Mouse (Mus musculus): Measurements from ENCODE around the gene Rcbtb1. TPM values are rescaled to one million over a fixed set of nuclear protein-coding genes. Genes with fewer than 3 reads are reported as not detected.
A peak's percentile ranks its signal among the peaks of the same experiment; 100 is the strongest.

Rcbtb1 gene
- 13.6 and 23.2 TPM in 2 replicates for polyA plus RNA-seq (2015; fragmentation: Nextera tagmentation; extraction: Ambion mirVana)

GRCm38 (mm10) chr14:59200711-59201603 lies at the start of gene Rcbtb1:
Gene Rcbtb1, plus strand, starts transcription at chr14:59201209.
- Histone ChIP-seq H3K36me3 (no peaks in the 10 kb centered on the region), H3K9me3 (replicated peaks) (no peaks in the 10 kb centered on the region), H3K27ac (peak within 1 kb of the TSS; percentile 88), H3K4me2 (peak within 1 kb of the TSS; percentile 78), H3K27me3 (no peaks in the 10 kb centered on the region), H3K4me3 (peak within 1 kb of the TSS; percentile 89), H3K9ac (peak within 1 kb of the TSS; percentile 87), H3K4me1 (replicated peaks) (peaks cover 5% of the 10 kb centered on the region; the same call in 1 of the 2 replicates)
- peak; percentile 93 for ATAC-seq (replicated peaks; ENCODE audit: insufficient number of reproducible peaks, insufficient read depth, low FRiP score, low read depth)
- under 1% methylated on average over 93 of the region's 96 CpGs for WGBS

GRCm38 (mm10) chr14:59155589-59155988 lies 45.4 kb upstream of the Rcbtb1 start:
- Histone ChIP-seq H3K27ac (no peak overlapping the region), H3K27me3 (peaks cover 5% of the 10 kb centered on the region), H3K36me3 (no peaks in the 10 kb centered on the region), H3K9me3 (replicated peaks) (no peaks in the 10 kb centered on the region), H3K4me1 (replicated peaks) (no peaks in the 10 kb centered on the region), H3K4me2 (no peak overlapping the region), H3K4me3 (no peak overlapping the region), H3K9ac (no peak overlapping the region)
- WGBS, result 67% methylated on average over 2 of the region's 2 CpGs
- ATAC-seq (replicated peaks; ENCODE audit: insufficient number of reproducible peaks, insufficient read depth, low FRiP score, low read depth), result no peak

- Histone ChIP-seq H3K4me2 (no peak overlapping the region), H3K4me1 (replicated peaks) (no peaks in the 10 kb centered on the region), H3K4me3 (no peak overlapping the region), H3K27me3 (peaks cover 5% of the 10 kb centered on the region), H3K9ac (no peak overlapping the region), H3K9me3 (replicated peaks) (no peaks in the 10 kb centered on the region), H3K27ac (no peak overlapping the region), H3K36me3 (no peaks in the 10 kb centered on the region)
- ATAC-seq (replicated peaks; ENCODE audit: insufficient number of reproducible peaks, insufficient read depth, low FRiP score, low read depth), result no peak
- 53% methylated on average over 3 of the region's 3 CpGs for WGBS
Observed at GRCm38 (mm10) chr14:59157016-59157698, 43.9 kb upstream of the Rcbtb1 start.

GRCm38 (mm10) chr14:59178649-59179048 lies 22.4 kb upstream of the Rcbtb1 start, which contains the start of gene Gm5142:
Gene Gm5142, minus strand, starts transcription at chr14:59178749.
- Histone ChIP-seq H3K4me3 (no peak within 1 kb of the TSS), H3K36me3 (no peaks in the 10 kb centered on the region), H3K27me3 (no peaks in the 10 kb centered on the region), H3K9me3 (replicated peaks) (no peaks in the 10 kb centered on the region), H3K4me2 (no peak within 1 kb of the TSS), H3K9ac (no peak within 1 kb of the TSS), H3K27ac (no peak within 1 kb of the TSS), H3K4me1 (replicated peaks) (no peaks in the 10 kb centered on the region)
- no peak for ATAC-seq (replicated peaks; ENCODE audit: insufficient number of reproducible peaks, insufficient read depth, low FRiP score, low read depth)
- WGBS, result 81% methylated on average over 3 of the region's 3 CpGs

GRCm38 (mm10) chr14:59182732-59183131 lies 18.3 kb upstream of the Rcbtb1 start:
- Histone ChIP-seq H3K27ac (no peak overlapping the region), H3K36me3 (no peaks in the 10 kb centered on the region), H3K9me3 (replicated peaks) (no peaks in the 10 kb centered on the region), H3K4me1 (replicated peaks) (no peaks in the 10 kb centered on the region), H3K27me3 (no peaks in the 10 kb centered on the region), H3K9ac (no peak overlapping the region), H3K4me3 (no peak overlapping the region), H3K4me2 (no peak overlapping the region)
- no peak for ATAC-seq (replicated peaks; ENCODE audit: insufficient number of reproducible peaks, insufficient read depth, low FRiP score, low read depth)
- 69% methylated on average over 2 of the region's 2 CpGs for WGBS

GRCm38 (mm10) chr14:59185514-59185913 lies 15.5 kb upstream of the Rcbtb1 start:
- H3K27ac ChIP-seq, result no peak overlapping the region
- no peak overlapping the region for H3K9ac ChIP-seq
- no peaks in the 10 kb centered on the region for H3K9me3 ChIP-seq (replicated peaks)
- H3K36me3 ChIP-seq, result no peaks in the 10 kb centered on the region
- H3K4me2 ChIP-seq, result no peak overlapping the region
- H3K4me3 ChIP-seq, result no peak overlapping the region
- no peaks in the 10 kb centered on the region for H3K4me1 ChIP-seq (replicated peaks)
- ATAC-seq (replicated peaks; ENCODE audit: insufficient number of reproducible peaks, insufficient read depth, low FRiP score, low read depth), result no peak
- no peaks in the 10 kb centered on the region for H3K27me3 ChIP-seq

GRCm38 (mm10) chr14:59186121-59186520 lies 14.9 kb upstream of the Rcbtb1 start:
- no peak overlapping the region for H3K4me2 ChIP-seq
- no peaks in the 10 kb centered on the region for H3K27me3 ChIP-seq
- ATAC-seq (replicated peaks; ENCODE audit: insufficient number of reproducible peaks, insufficient read depth, low FRiP score, low read depth), result no peak
- no peak overlapping the region for H3K27ac ChIP-seq
- 89% methylated on average over 2 of the region's 2 CpGs for WGBS
- H3K36me3 ChIP-seq, result no peaks in the 10 kb centered on the region
- no peaks in the 10 kb centered on the region for H3K9me3 ChIP-seq (replicated peaks)
- no peak overlapping the region for H3K4me3 ChIP-seq
- H3K9ac ChIP-seq, result no peak overlapping the region
- H3K4me1 ChIP-seq (replicated peaks), result no peaks in the 10 kb centered on the region

GRCm38 (mm10) chr14:59201604-59202215 lies 701 bp downstream of the Rcbtb1 start:
- ATAC-seq (replicated peaks; ENCODE audit: insufficient number of reproducible peaks, insufficient read depth, low FRiP score, low read depth), result no peak
- Histone ChIP-seq H3K4me1 (replicated peaks) (peaks cover 7% of the 10 kb centered on the region; the same call in 1 of the 2 replicates), H3K4me2 (peak overlapping the region; percentile 78), H3K27ac (peak overlapping the region; percentile 88), H3K27me3 (no peaks in the 10 kb centered on the region), H3K9me3 (replicated peaks) (no peaks in the 10 kb centered on the region), H3K4me3 (peak overlapping the region; percentile 89), H3K36me3 (no peaks in the 10 kb centered on the region), H3K9ac (peak overlapping the region; percentile 87)
- WGBS, result 2% methylated on average over 21 of the region's 21 CpGs

GRCm38 (mm10) chr14:59205461-59205860 lies 4.5 kb downstream of the Rcbtb1 start:
- 51% methylated on average over 7 of the region's 7 CpGs for WGBS
- ATAC-seq (replicated peaks; ENCODE audit: insufficient number of reproducible peaks, insufficient read depth, low FRiP score, low read depth), result no peak
- no peak overlapping the region for H3K27ac ChIP-seq
- no peaks in the 10 kb centered on the region for H3K9me3 ChIP-seq (replicated peaks)
- no peak overlapping the region for H3K4me2 ChIP-seq
- peaks cover 7% of the 10 kb centered on the region; the same call in 1 of the 2 replicates for H3K4me1 ChIP-seq (replicated peaks)
- H3K27me3 ChIP-seq, result no peaks in the 10 kb centered on the region
- H3K36me3 ChIP-seq, result no peaks in the 10 kb centered on the region
- H3K9ac ChIP-seq, result no peak overlapping the region
- no peak overlapping the region for H3K4me3 ChIP-seq

GRCm38 (mm10) chr14:59205976-59206583 lies 5.1 kb downstream of the Rcbtb1 start:
- no peaks in the 10 kb centered on the region for H3K36me3 ChIP-seq
- no peak overlapping the region for H3K4me2 ChIP-seq
- no peaks in the 10 kb centered on the region for H3K9me3 ChIP-seq (replicated peaks)
- 0 out of 2 replicates have a peak, but pooled peaks cover 5% of the 10 kb centered on the region for H3K4me1 ChIP-seq (replicated peaks)
- H3K4me3 ChIP-seq, result no peak overlapping the region
- no peak overlapping the region for H3K27ac ChIP-seq
- no peak for ATAC-seq (replicated peaks; ENCODE audit: insufficient number of reproducible peaks, insufficient read depth, low FRiP score, low read depth)
- no peak overlapping the region for H3K9ac ChIP-seq
- WGBS, result 72% methylated on average over 10 of the region's 10 CpGs
- H3K27me3 ChIP-seq, result no peaks in the 10 kb centered on the region

- whole genome bisulfite sequencing, result 82% methylated on average over 7 of the region's 7 CpGs
- Histone ChIP-seq H3K9me3 (replicated peaks) (no peaks in the 10 kb centered on the region), H3K36me3 (peaks cover 5% of the 10 kb centered on the region; the same call in 1 of the 2 replicates), H3K4me3 (no peak overlapping the region), H3K4me2 (no peak overlapping the region), H3K27me3 (no peaks in the 10 kb centered on the region), H3K27ac (no peak overlapping the region), H3K4me1 (replicated peaks) (0 out of 2 replicates have a peak, but pooled peaks cover 5% of the 10 kb centered on the region), H3K9ac (no peak overlapping the region)
- ATAC-seq (replicated peaks; ENCODE audit: insufficient number of reproducible peaks, insufficient read depth, low FRiP score, low read depth), result no peak
Observed at GRCm38 (mm10) chr14:59209003-59209402, 8.0 kb downstream of the Rcbtb1 start.
